Mouse (Mus musculus): Measurements from ENCODE around the gene Osbpl5. TPM values are rescaled to one million over a fixed set of nuclear protein-coding genes. Genes with fewer than 3 reads are reported as not detected.

The Osbpl5 gene
- polyA plus RNA-seq, 1 experiment from 2014 or later: 32.1 TPM

- Histone ChIP-seq H3K4me2 (replicated peaks) (no peak overlapping the region), H3K4me3 (no peak overlapping the region), H3K27me3 (peaks cover 22% of the 10 kb centered on the region), H3K36me3 (no peaks in the 10 kb centered on the region), H3K9me3 (replicated peaks) (no peaks in the 10 kb centered on the region), H3K27ac (no peak overlapping the region), H3K4me1 (peaks cover 17% of the 10 kb centered on the region), H3K9ac (no peak overlapping the region)
- WGBS: 78% methylated on average over 1 of the region's 1 CpGs
- no peak for ATAC-seq (ENCODE audit: low FRiP score)
These were observed 5.4 kb downstream of the Osbpl5 start for GRCm38 (mm10) chr7:143751380-143751779.

- H3K27me3 ChIP-seq: no peaks in the 10 kb centered on the region
- 0 out of 2 replicates have a peak overlapping the region, but pooled peaks have one; percentile 47 for H3K4me2 ChIP-seq (replicated peaks)
- H3K4me3 ChIP-seq: no peak overlapping the region
- no peak overlapping the region for H3K9ac ChIP-seq
- H3K9me3 ChIP-seq (replicated peaks): no peaks in the 10 kb centered on the region
- no peak overlapping the region for H3K27ac ChIP-seq
- H3K36me3 ChIP-seq: no peaks in the 10 kb centered on the region
- H3K4me1 ChIP-seq: peaks cover 13% of the 10 kb centered on the region
- 71% methylated on average over 3 of the region's 3 CpGs for WGBS
- 0 out of 2 replicates have a peak, but pooled peaks have one; percentile 41 for ATAC-seq (ENCODE audit: low FRiP score)
These were observed 7.7 kb downstream of the Osbpl5 start for GRCm38 (mm10) chr7:143749045-143749444.

- peak; percentile 82 for ATAC-seq (ENCODE audit: low FRiP score)
- H3K36me3 ChIP-seq: no peaks in the 10 kb centered on the region
- peaks cover 13% of the 10 kb centered on the region for H3K4me1 ChIP-seq
- H3K27me3 ChIP-seq: no peaks in the 10 kb centered on the region
- peak overlapping the region; percentile 35; the same call in 1 of the 2 replicates for H3K9ac ChIP-seq
- peak overlapping the region; percentile 47 for H3K4me2 ChIP-seq (replicated peaks)
- H3K9me3 ChIP-seq (replicated peaks): no peaks in the 10 kb centered on the region
- peak overlapping the region; percentile 57; the same call in 1 of the 2 replicates for H3K27ac ChIP-seq
- WGBS: 3% methylated on average over 16 of the region's 16 CpGs
- peak overlapping the region; percentile 13; the same call in 1 of the 2 replicates for H3K4me3 ChIP-seq
These were observed 8.5 kb downstream of the Osbpl5 start for GRCm38 (mm10) chr7:143748041-143748868.

- Histone ChIP-seq H3K27me3 (0 out of 2 replicates have a peak, but pooled peaks cover 2% of the 10 kb centered on the region), H3K27ac (0 out of 2 replicates have a peak overlapping the region, but pooled peaks have one; percentile 31), H3K4me1 (peaks cover 29% of the 10 kb centered on the region), H3K4me2 (replicated peaks) (peak overlapping the region; percentile 73), H3K4me3 (peak overlapping the region; percentile 64), H3K36me3 (no peaks in the 10 kb centered on the region), H3K9ac (peak overlapping the region; percentile 85), H3K9me3 (replicated peaks) (no peaks in the 10 kb centered on the region)
- peak; percentile 20; the same call in 1 of the 2 replicates for ATAC-seq (ENCODE audit: low FRiP score)
- 17% methylated on average over 2 of the region's 2 CpGs for WGBS
These were observed 16.1 kb downstream of the Osbpl5 start for GRCm38 (mm10) chr7:143740653-143741052.

GRCm38 (mm10) chr7:143739511-143740461 lies 17.0 kb downstream of the Osbpl5 start:
- peak overlapping the region; percentile 71 for H3K27ac ChIP-seq
- H3K4me3 ChIP-seq: peak overlapping the region; percentile 64
- H3K4me2 ChIP-seq (replicated peaks): peak overlapping the region; percentile 73
- 4% methylated on average over 37 of the region's 38 CpGs for WGBS
- ATAC-seq (ENCODE audit: low FRiP score): peak; percentile 88
- H3K36me3 ChIP-seq: no peaks in the 10 kb centered on the region
- H3K9me3 ChIP-seq (replicated peaks): no peaks in the 10 kb centered on the region
- peak overlapping the region; percentile 85 for H3K9ac ChIP-seq
- H3K4me1 ChIP-seq: peaks cover 29% of the 10 kb centered on the region
- H3K27me3 ChIP-seq: 0 out of 2 replicates have a peak, but pooled peaks cover 2% of the 10 kb centered on the region

GRCm38 (mm10) chr7:143738601-143739006 lies 18.2 kb downstream of the Osbpl5 start:
- Histone ChIP-seq H3K4me3 (peak overlapping the region; percentile 64), H3K27me3 (0 out of 2 replicates have a peak, but pooled peaks cover 2% of the 10 kb centered on the region), H3K9me3 (replicated peaks) (no peaks in the 10 kb centered on the region), H3K9ac (peak overlapping the region; percentile 85), H3K27ac (peak overlapping the region; percentile 69), H3K36me3 (no peaks in the 10 kb centered on the region), H3K4me1 (peaks cover 29% of the 10 kb centered on the region), H3K4me2 (replicated peaks) (peak overlapping the region; percentile 73)
- peak; percentile 33; the same call in 1 of the 2 replicates for ATAC-seq (ENCODE audit: low FRiP score)
- WGBS: 32% methylated on average over 5 of the region's 5 CpGs

- Histone ChIP-seq H3K4me3 (peak overlapping the region; percentile 64), H3K27me3 (0 out of 2 replicates have a peak, but pooled peaks cover 2% of the 10 kb centered on the region), H3K9ac (peak overlapping the region; percentile 85), H3K36me3 (no peaks in the 10 kb centered on the region), H3K27ac (peak overlapping the region; percentile 69), H3K4me2 (replicated peaks) (peak overlapping the region; percentile 73), H3K4me1 (peaks cover 29% of the 10 kb centered on the region), H3K9me3 (replicated peaks) (no peaks in the 10 kb centered on the region)
- WGBS: 81% methylated on average over 6 of the region's 6 CpGs
- ATAC-seq (ENCODE audit: low FRiP score): 0 out of 2 replicates have a peak, but pooled peaks have one; percentile 1
These were observed 18.6 kb downstream of the Osbpl5 start for GRCm38 (mm10) chr7:143738194-143738593.

GRCm38 (mm10) chr7:143733746-143734145 lies 23.0 kb downstream of the Osbpl5 start:
- no peaks in the 10 kb centered on the region for H3K36me3 ChIP-seq
- H3K4me1 ChIP-seq: peaks cover 19% of the 10 kb centered on the region
- WGBS: 87% methylated on average over 4 of the region's 4 CpGs
- no peak overlapping the region for H3K4me3 ChIP-seq
- no peaks in the 10 kb centered on the region for H3K27me3 ChIP-seq
- no peak for ATAC-seq (ENCODE audit: low FRiP score)
- no peak overlapping the region for H3K27ac ChIP-seq
- H3K9me3 ChIP-seq (replicated peaks): no peaks in the 10 kb centered on the region
- no peak overlapping the region for H3K4me2 ChIP-seq (replicated peaks)
- H3K9ac ChIP-seq: no peak overlapping the region

- Histone ChIP-seq H3K9ac (no peak overlapping the region), H3K4me3 (no peak overlapping the region), H3K4me2 (replicated peaks) (no peak overlapping the region), H3K4me1 (peaks cover 12% of the 10 kb centered on the region), H3K27ac (no peak overlapping the region), H3K36me3 (no peaks in the 10 kb centered on the region), H3K9me3 (replicated peaks) (no peaks in the 10 kb centered on the region), H3K27me3 (no peaks in the 10 kb centered on the region)
- 85% methylated on average over 10 of the region's 10 CpGs for WGBS
- no peak for ATAC-seq (ENCODE audit: low FRiP score)
These were observed 26.9 kb downstream of the Osbpl5 start for GRCm38 (mm10) chr7:143729886-143730285.

- H3K36me3 ChIP-seq: no peaks in the 10 kb centered on the region
- no peaks in the 10 kb centered on the region for H3K9me3 ChIP-seq (replicated peaks)
- H3K4me1 ChIP-seq: peaks cover 16% of the 10 kb centered on the region
- ATAC-seq (ENCODE audit: low FRiP score): no peak
- no peak overlapping the region for H3K4me3 ChIP-seq
- no peaks in the 10 kb centered on the region for H3K27me3 ChIP-seq
- WGBS: 69% methylated on average over 4 of the region's 4 CpGs
- H3K27ac ChIP-seq: no peak overlapping the region
- no peak overlapping the region for H3K9ac ChIP-seq
- no peak overlapping the region for H3K4me2 ChIP-seq (replicated peaks)
These were observed 30.4 kb downstream of the Osbpl5 start for GRCm38 (mm10) chr7:143726396-143726795.

GRCm38 (mm10) chr7:143723841-143724240 lies 32.9 kb downstream of the Osbpl5 start:
- Histone ChIP-seq H3K36me3 (no peaks in the 10 kb centered on the region), H3K9me3 (replicated peaks) (no peaks in the 10 kb centered on the region), H3K4me2 (replicated peaks) (no peak overlapping the region), H3K4me1 (peaks cover 15% of the 10 kb centered on the region), H3K4me3 (no peak overlapping the region), H3K9ac (no peak overlapping the region), H3K27me3 (no peaks in the 10 kb centered on the region), H3K27ac (no peak overlapping the region)
- 92% methylated on average over 4 of the region's 4 CpGs for WGBS
- ATAC-seq (ENCODE audit: low FRiP score): no peak

- WGBS: 86% methylated on average over 5 of the region's 5 CpGs
- H3K27me3 ChIP-seq: no peaks in the 10 kb centered on the region
- H3K9me3 ChIP-seq (replicated peaks): no peaks in the 10 kb centered on the region
- no peak overlapping the region for H3K4me3 ChIP-seq
- no peak overlapping the region for H3K9ac ChIP-seq
- ATAC-seq (ENCODE audit: low FRiP score): no peak
- no peaks in the 10 kb centered on the region for H3K36me3 ChIP-seq
- H3K27ac ChIP-seq: no peak overlapping the region
- peaks cover 18% of the 10 kb centered on the region for H3K4me1 ChIP-seq
- H3K4me2 ChIP-seq (replicated peaks): no peak overlapping the region
These were observed 34.1 kb downstream of the Osbpl5 start for GRCm38 (mm10) chr7:143722646-143723045.

Measured in hindbrain, embryonic 12.5 days (tissue).